Mouse (Mus musculus): ENCODE measurements around the gene Scaf8.

DNA sequence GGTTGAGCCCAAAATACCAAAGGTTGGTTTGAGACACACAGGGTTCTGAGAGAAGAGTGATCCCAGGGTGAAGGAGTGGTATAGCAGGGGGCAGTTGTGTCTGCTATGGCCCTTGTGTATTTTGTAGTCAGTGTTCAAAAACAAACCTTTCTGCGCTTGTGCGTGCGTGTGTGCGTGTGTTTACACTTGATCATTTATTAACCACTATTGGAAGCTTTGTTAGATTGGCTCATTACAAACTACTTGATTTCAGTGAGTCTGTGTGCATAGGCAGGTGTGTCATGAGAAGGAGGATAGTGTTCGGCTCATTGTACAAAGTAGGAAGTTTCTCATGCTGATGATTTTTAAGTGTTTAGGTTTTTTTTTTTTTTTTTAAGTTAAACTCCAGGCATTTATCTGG, 95.4 kb downstream of the Scaf8 start:
- TF ChIP-seq CTCF (IDR thresholded peaks at IDR 0.05) (no peak), EP300 (IDR thresholded peaks at IDR 0.05; ENCODE audit: insufficient read depth, low read depth, low read length) (no peak), POLR2A (IDR thresholded peaks at IDR 0.05; ENCODE audit: insufficient read depth, low read depth, low read length) (no peak)

Measured in heart, adult 2 months (tissue).